ENCODE assay signal across 8 mouse cellular contexts in the genomic region with DNA sequence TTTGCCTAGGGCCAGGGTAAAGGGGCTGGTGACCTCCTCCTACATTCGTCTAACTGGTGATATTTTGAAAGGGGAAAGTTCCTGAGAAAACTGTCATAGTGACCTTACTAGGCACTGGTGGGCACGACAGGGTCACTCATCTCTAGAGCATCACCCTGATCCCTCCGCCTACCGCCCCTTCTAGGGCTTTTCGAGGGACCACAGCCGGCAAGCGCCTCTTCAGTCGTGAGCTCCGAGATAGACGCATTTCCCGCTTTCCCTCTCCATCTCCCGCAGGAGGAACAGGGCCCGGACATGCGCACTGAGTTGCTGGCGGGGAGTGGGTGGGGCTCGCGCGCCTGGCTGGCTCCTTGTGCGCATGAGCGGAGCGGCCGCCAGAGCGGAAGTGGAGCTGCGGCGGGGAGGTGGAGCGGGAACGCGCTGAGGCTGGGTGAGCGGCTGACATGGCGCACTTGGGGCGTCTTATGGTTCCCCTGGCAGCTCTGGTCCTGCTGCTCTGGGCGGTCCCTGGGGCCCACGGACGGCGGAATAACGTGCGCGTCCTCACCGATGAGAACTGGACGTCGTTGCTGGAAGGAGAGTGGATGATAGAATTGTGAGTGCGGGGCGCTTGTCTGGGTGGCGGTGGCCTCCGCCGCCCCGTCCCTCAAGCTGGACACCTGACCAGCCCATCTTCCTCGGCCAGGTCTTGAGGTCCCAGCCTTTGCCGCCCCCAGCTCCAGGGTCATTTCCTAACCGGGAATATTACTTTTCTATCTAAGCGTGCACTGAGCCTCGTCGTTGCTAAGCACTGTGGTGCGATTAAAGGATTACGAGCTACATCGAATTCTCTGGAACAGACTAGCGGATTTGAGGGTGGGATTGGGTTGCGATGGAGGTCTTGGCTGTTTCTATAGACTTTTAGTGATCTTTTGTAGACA. TPM values are rescaled to one million over a fixed set of nuclear protein-coding genes. Genes with fewer than 3 reads are reported as not detected.
DNase-seq lines count a peak whose midpoint lies in the region; ATAC-seq lines count a peak whose summit lies in the region.

A gene (plus strand): TSS at position 370 of the 920 bp plus-strand sequence.

- H3K4me2 ChIP-seq in hindbrain, embryonic 11.5 days (replicated peaks; ENCODE audit: low read depth, low read length): peak within 1 kb of the TSS; percentile 69

- H3K27ac ChIP-seq in hindbrain, embryonic 11.5 days (ENCODE audit: low read depth, low read length): peak within 1 kb of the TSS; percentile 79

- 0 out of 2 replicates have a peak, but pooled peaks cover 2% of the 10 kb centered on the region for H3K4me1 ChIP-seq in hindbrain, embryonic 11.5 days (replicated peaks; ENCODE audit: control insufficient read depth, insufficient read depth, low read length)

- peak within 1 kb of the TSS; percentile 84 for H3K9ac ChIP-seq in hindbrain, embryonic 11.5 days (ENCODE audit: low read depth, low read length)

- 1% methylated on average over 49 of the region's 58 CpGs for WGBS in hindbrain, embryonic 11.5 days

- no peaks in the 10 kb centered on the region for H3K36me3 ChIP-seq in hindbrain, embryonic 11.5 days (ENCODE audit: control insufficient read depth, insufficient read depth, low read length)

- peak; percentile 97 for ATAC-seq in hindbrain, embryonic 11.5 days (ENCODE audit: low FRiP score)

- peak within 1 kb of the TSS; percentile 74 for H3K4me3 ChIP-seq in hindbrain, embryonic 11.5 days (ENCODE audit: low read depth, low read length)

- H3K9me3 ChIP-seq in hindbrain, embryonic 11.5 days (ENCODE audit: control insufficient read depth, low read length): no peaks in the 10 kb centered on the region

- no peaks in the 10 kb centered on the region for H3K27me3 ChIP-seq in hindbrain, embryonic 11.5 days (ENCODE audit: control insufficient read depth, insufficient read depth, low read length)

- peak; percentile 96 for DNase-seq in Muller cell, postnatal 12 days (ENCODE audit: inconsistent ontology term)
- DNase-seq in cerebellum, adult 9-11 months: peak; percentile 97
- peak; percentile 90 to 97 for DNase-seq in frontal cortex, adult 2 months (ENCODE audit: extremely low spot score in 1 of 2, low spot score in 1 of 2)
- peak; percentile 98 for DNase-seq in hindbrain, embryonic 11.5 days (ENCODE audit: low spot score)
- DNase-seq in layer of hippocampus, postnatal 10 days (ENCODE audit: low spot score in 2 of 2): peak; percentile 98 to 99
- DNase-seq in lung, postnatal 10 days: peak; percentile 97
- peak; percentile 98 for DNase-seq in ovary, postnatal 36 days (ENCODE audit: low spot score)
- peak; percentile 98 for DNase-seq in thymus, postnatal 25 days

RNA-seq across cellular contexts. Expression of the gene that starts here (rescaled TPM):
- polyA plus RNA-seq in frontal cortex, adult 2 months (2012; rRNA removed): 28.4 and 32.9 TPM in 2 replicates
- 104 and 133 TPM in 2 replicates for polyA plus RNA-seq in hindbrain, embryonic 11.5 days (2014; fragmentation: Nextera tagmentation; extraction: Ambion mirVana)
- total RNA-seq in layer of hippocampus, postnatal 10 days (2021): 10 to 100 TPM; 39.7 to 42.4 TPM

Comparison
In these comparisons a context has a peak if more than half of its experiments do, and no peak if none do; other contexts are left out.
1. Peak in every context shown above with its lines: DNase-seq, ATAC-seq, H3K4me3 ChIP-seq and H3K27ac ChIP-seq.